Mouse (Mus musculus) C2C12 (cell line): ENCODE data around the gene Otud7a.

Experiments used
- CEBPB ChIP-seq: IDR thresholded peaks from one replicate; pipeline ENCODE4 v1.6.1; 2011; ENCODE audit warnings: low read depth, mild to moderate bottlenecking, control low read depth, moderate library complexity
- CTCF ChIP-seq: IDR thresholded peaks from one replicate; pipeline ENCODE4 v1.5.1; 2011; ENCODE audit not compliant: control insufficient read depth, insufficient read depth, insufficient read length
- FOSL1 ChIP-seq: IDR thresholded peaks from one replicate; pipeline ENCODE4 v1.8.0; 2011; ENCODE audit warnings: mild to moderate bottlenecking, low read length; ENCODE audit not compliant: poor library complexity, insufficient read depth, severe bottlenecking
- MYOG ChIP-seq: IDR thresholded peaks from one replicate; pipeline ENCODE4 v1.6.1; 2011; ENCODE audit not compliant: control insufficient read depth, insufficient read length; ENCODE audit errors: extremely low read depth
- USF1 ChIP-seq: IDR thresholded peaks from one replicate; pipeline ENCODE4 v1.6.1; 2011; ENCODE audit warnings: low read depth, mild to moderate bottlenecking, control low read depth, moderate library complexity

DNA sequence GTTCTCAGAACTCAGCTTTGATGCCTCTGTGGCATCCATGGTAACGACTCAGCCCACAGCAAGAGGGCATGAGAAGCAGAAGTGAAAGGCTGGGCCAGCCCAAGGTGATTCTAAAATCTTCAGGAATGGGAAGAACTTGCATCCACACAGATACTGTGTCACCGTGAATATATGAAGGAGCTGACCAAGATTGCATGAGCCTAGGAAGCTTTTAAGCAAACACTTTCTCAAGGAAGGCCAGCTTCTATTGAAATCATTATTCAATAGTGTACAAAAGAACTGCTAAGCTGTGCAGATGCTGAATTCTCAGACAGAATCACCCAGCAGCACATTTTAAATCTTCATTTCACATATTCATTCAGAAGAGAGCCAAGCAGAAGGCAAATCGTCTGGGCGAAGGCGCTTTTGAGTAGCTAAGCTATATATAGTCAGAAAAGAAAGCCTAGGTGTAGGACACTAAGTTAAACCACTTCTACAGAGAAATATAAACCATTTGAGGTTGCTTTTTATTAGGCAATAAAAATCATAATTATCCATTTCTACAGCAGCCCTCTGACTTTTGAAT lies 176.3 kb downstream of the Otud7a start:
- TF ChIP-seq USF1 (no peak), CTCF (no peak), MYOG (no peak), CEBPB (no peak), FOSL1 (no peak)
